8 mouse cellular contexts compared by ENCODE assay signal in the genomic region with DNA sequence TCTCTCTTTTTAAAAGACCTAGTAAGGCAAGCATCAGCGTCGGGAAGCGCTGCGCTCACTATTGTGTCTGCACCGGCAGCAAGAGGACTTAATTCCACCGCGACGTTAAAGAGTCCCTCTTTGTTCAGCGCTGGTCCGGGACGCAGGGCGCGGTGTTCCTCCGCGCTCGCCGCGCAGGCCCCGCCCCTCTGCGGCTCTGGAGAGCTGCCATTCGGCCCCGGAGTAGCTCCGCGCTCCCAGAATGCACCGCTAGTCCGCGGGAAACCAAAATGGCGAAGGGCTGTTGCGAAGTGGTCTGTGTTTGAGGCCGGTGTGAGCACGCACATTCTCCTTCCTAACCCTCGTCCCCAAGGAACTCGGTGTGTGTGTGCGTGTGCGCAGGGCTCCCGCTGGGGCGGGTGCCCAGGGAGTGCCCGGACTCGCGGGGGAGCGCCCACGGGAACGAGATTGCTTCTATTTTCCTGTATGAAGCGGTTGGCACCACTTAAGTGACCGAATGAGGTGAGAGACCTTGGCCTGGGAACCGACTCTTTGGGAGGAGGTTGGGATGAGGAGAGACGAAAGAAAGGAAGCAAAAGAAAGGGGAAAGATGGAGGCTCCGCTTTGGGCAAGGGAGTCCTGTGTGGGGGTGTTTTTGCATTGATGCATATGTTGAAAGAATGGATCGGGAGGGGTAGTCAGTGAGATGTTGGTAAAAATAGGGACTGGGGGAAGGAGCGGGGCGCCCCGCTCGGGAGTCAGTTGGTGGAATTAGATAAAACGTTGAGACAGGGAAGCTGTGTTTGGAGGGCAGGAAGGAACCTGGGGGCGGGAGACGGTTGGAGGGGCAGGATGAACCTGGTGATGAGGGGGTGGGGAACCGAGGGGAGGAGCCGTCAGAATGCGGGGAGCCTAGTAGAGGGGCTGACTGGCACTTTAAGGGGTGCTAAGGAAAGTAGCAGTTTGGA. TPM values are rescaled to one million over a fixed set of nuclear protein-coding genes. Genes with fewer than 3 reads are reported as not detected.
DNase-seq lines count a peak whose midpoint lies in the region; ATAC-seq lines count a peak whose summit lies in the region.

TSS of gene Mtf2 (plus strand) at position 210 of the 947 bp plus-strand sequence.

- H3K27me3 ChIP-seq in lung, embryonic 16.5 days (ENCODE audit: control insufficient read depth, insufficient read depth, low read depth, low read length) = no peaks in the 10 kb centered on the region

- H3K9ac ChIP-seq in lung, embryonic 16.5 days (ENCODE audit: low read length) = peak within 1 kb of the TSS; percentile 100

- DNase-seq in MEL-GATA-1-ER (ENCODE audit: extremely low read depth, low read depth) = peak; percentile 97
- DNase-seq in cerebellum, adult 8-10 months = peak; percentile 98
- peak; percentile 99 for DNase-seq in forelimb bud, embryonic 11.5 days (ENCODE audit: low read depth, low spot score)
- peak; percentile 94 for DNase-seq in layer of hippocampus, adult 9-10 months (ENCODE audit: low spot score)
- peak; percentile 92 for DNase-seq in ovary, postnatal 10 days (ENCODE audit: low spot score)
- DNase-seq in thymus, postnatal 10 days (ENCODE audit: low spot score in 2 of 2) = peak; percentile 94 to 95

- H3K4me2 ChIP-seq in lung, embryonic 16.5 days (ENCODE audit: low read depth, low read length) = peak within 1 kb of the TSS; percentile 87

- H3K4me1 ChIP-seq in lung, embryonic 16.5 days (replicated peaks; ENCODE audit: control insufficient read depth, insufficient read depth, low read length) = peaks cover 7% of the 10 kb centered on the region

- H3K36me3 ChIP-seq in lung, embryonic 16.5 days (ENCODE audit: control insufficient read depth, insufficient read depth, low read length) = peaks cover 9% of the 10 kb centered on the region

- H3K4me3 ChIP-seq in lung, embryonic 16.5 days (ENCODE audit: low read length) = peak within 1 kb of the TSS; percentile 99

- peak; percentile 89 to 96 for ATAC-seq in hematopoietic stem cell, adult 5-6 weeks (replicated peaks in 1 of 2; ENCODE audit: insufficient read depth in 1 of 2, low FRiP score in 2 of 2, low TSS enrichment in 1 of 2, low read depth in 1 of 2, poor library complexity in 2 of 2, severe bottlenecking in 2 of 2)
- peak; percentile 98 for ATAC-seq in lung, embryonic 16.5 days (ENCODE audit: low read depth)

- peak within 1 kb of the TSS; percentile 93 for H3K27ac ChIP-seq in lung, embryonic 16.5 days (ENCODE audit: low read length)

- peaks cover 3% of the 10 kb centered on the region; the same call in 1 of the 2 replicates for H3K9me3 ChIP-seq in lung, embryonic 16.5 days (ENCODE audit: control insufficient read depth, low read length)

- WGBS in lung, embryonic 16.5 days = under 1% methylated on average over 58 of the region's 59 CpGs

RNA-seq across cellular contexts. Expression of gene Mtf2, which starts in this region (rescaled TPM):
- 154 and 169 TPM in 2 replicates for total RNA-seq in hematopoietic stem cell, adult 5-6 weeks (2017)
- 81.8 and 98.0 TPM in 2 replicates for polyA plus RNA-seq in lung, embryonic 16.5 days (2015; fragmentation: Nextera tagmentation; extraction: Ambion mirVana)

Comparison
In these comparisons a context has a peak if more than half of its experiments do, and no peak if none do; other contexts are left out.
1. Peak in every context shown above with its lines: DNase-seq, ATAC-seq, H3K4me3 ChIP-seq and H3K27ac ChIP-seq.